Mouse (Mus musculus): ENCODE results near the gene Ppp3ca.

The Ppp3ca gene

GRCm38 (mm10) chr3:136813886-136814285, 144.0 kb downstream of the Ppp3ca start:
- DNase-seq (ENCODE audit: low spot score in 2 of 2): no peak

GRCm38 (mm10) chr3:136814916-136815315, 145.0 kb downstream of the Ppp3ca start:
- DNase-seq (ENCODE audit: low spot score in 2 of 2): no peak

- no peak for DNase-seq (ENCODE audit: low spot score in 2 of 2)
Observed at GRCm38 (mm10) chr3:136816319-136816718, 146.4 kb downstream of the Ppp3ca start.

DNA sequence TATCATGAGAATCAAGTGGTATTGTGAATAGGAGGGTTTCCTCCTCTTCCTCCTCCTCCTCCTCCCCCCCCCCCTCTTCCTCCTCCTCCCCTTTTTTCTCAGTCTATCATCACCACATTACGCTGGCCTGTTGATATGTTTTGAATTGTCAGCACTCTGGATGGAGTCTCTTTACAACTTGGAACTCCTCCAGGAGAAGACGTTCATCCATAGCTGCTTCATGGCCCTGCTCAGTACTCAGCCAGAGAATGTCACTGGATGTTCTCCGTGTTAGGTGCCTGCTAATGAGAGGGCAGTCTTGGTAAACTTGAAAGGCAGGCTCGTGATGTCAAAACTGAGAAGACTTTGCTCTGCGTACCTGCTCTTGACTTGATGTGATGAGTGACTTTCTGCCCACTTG, 149.1 kb downstream of the Ppp3ca start:
- no peak for DNase-seq (ENCODE audit: low spot score in 2 of 2)

DNA sequence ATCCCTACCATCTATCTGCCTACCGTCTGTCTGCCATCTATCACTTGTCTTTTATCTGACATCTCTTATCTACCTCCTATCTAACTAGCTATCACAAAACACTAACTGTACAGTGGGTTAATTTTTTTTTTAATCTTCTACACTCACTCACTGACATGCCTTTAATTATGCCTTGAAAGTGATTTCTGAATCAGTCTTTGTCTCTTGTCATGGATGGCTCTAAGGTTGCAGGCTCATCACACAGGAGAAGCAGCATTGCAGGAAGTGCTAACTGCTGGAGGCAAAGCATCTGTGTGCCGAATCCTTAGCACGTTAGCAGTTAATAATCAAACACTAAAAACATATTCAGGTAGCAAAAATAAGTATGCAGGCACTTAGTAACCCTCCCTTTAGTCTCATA, 151.1 kb downstream of the Ppp3ca start:
- no peak for DNase-seq (ENCODE audit: low spot score in 2 of 2)

DNA sequence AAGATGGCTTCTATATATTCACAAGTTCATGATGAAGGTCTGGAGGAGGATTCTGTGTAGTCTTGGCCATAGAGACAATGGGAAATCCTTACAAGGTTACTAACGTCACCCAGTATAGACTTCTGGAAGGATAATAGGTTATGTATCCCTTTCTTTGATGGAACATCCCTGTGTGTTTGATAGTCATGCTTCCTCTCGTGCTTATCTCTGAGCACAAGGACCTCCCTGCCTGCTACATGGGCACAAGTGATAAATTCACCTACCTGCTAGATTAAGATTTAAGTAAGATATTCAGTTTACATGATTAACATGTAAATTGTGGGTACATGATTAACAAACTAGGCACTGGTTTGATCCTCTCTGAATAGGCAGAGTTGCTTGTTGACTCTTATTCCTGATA, 152.1 kb downstream of the Ppp3ca start:
- DNase-seq (ENCODE audit: low spot score in 2 of 2): no peak

DNA sequence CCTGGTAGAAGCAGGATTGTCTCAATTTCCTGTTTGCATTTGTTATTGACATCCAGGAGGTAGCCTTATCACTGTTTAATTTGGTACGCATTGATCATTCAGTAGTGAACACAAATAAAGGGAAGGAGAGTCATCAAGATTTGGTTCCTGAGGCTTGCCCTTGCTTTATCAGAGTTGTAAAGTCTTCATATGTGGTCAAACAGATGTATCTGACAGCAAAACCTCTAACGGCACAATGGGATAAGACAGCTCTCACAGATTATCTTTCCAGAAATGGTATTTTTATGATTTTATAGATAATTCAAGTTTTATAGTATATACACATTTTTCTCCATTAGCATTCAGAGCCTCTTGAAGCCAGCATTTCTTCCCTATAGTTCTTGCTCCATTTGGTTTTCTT, 152.5 kb downstream of the Ppp3ca start:
- no peak for DNase-seq (ENCODE audit: low spot score in 2 of 2)

GRCm38 (mm10) chr3:136828451-136828850, 158.5 kb downstream of the Ppp3ca start:
- no peak for DNase-seq (ENCODE audit: low spot score in 2 of 2)

- no peak for DNase-seq (ENCODE audit: low spot score in 2 of 2)
Observed at GRCm38 (mm10) chr3:136829109-136829508, 159.2 kb downstream of the Ppp3ca start.

GRCm38 (mm10) chr3:136830687-136831220, 160.8 kb downstream of the Ppp3ca start:
- DNase-seq (ENCODE audit: low spot score in 2 of 2): no peak

DNA sequence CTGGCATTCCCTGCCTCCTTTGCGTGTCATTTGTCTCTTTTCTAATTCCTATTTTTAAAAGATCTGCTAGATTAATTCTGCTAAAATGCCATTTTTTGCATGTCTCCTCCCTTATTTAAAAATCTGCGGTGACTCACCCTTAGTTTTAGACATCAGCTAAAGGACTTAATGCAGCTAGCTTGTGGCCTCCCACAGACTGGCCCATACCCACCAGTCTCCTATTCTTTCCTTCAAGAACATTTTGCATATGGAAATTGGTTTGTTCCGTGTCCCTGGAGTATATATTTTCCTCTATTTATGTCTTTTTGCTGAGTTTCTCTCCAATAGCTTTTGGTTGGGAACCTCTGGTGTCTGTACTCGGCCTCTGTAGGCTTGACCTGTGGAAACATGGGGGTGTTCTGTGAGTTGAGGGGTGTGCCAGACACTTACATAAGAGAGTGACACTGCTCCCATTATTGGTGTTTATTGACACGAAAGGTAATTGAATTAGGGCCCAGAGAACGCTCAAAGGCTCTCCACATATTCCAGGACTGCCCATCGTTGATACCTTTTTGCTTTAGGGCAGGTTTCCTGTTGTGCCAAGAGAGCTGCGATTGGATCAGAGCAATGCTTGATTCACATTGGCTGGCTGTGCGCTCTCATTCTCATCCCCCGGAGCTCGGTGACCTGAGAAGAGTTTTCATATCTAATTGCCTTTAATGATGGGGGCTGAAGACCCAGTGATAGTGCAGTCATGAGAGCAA, 163.2 kb downstream of the Ppp3ca start:
- no peak for DNase-seq (ENCODE audit: low spot score in 2 of 2)

GRCm38 (mm10) chr3:136833893-136834292, 164.0 kb downstream of the Ppp3ca start:
- DNase-seq (ENCODE audit: low spot score in 2 of 2): no peak

- DNase-seq (ENCODE audit: low spot score in 2 of 2): no peak
Observed at GRCm38 (mm10) chr3:136835851-136836250, 165.9 kb downstream of the Ppp3ca start.

DNA sequence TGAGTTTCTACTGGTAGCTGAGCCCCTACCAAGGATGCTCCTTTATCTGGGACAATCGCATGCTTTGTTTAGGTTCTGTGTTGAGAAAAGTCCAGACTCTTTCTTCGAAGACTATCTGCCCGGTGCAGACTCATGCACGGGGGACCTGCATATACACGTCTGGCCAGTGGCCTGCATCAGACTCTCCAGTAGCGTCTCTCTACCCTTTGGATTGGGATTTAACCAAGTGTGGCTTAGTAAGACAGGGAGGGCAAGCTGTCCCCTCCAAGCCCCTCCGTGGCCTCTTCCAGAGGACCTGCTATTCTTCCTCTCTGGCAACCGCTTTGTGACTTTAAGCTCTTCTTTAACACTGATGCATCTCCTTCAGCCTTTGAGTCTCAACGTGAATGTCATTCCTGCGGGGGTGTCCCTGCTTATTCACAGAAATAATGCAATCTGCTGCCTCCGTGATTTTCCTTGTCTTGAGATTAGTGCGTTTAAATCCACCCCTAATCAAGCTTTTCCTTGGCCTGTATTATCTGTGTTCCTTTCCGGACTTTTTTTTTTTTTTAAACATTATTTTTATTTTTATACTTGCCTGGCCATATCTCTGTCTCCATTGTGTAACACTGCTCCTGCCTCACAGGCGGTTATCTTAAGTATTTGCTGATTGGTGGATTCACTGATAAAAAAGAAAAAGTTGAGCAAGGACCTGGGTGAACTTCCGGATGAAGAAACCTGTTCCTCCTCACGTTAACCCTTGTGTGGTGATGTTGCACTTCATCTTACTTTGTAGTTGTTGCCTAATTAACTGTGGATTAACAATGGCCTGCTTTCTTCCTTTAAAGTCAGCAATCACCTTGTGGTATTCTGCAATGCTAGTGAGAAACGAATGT, 166.6 kb downstream of the Ppp3ca start:
- DNase-seq (ENCODE audit: low spot score in 2 of 2): no peak

- DNase-seq (ENCODE audit: low spot score in 2 of 2): no peak
Observed at GRCm38 (mm10) chr3:136837589-136837988, 167.7 kb downstream of the Ppp3ca start.

DNA sequence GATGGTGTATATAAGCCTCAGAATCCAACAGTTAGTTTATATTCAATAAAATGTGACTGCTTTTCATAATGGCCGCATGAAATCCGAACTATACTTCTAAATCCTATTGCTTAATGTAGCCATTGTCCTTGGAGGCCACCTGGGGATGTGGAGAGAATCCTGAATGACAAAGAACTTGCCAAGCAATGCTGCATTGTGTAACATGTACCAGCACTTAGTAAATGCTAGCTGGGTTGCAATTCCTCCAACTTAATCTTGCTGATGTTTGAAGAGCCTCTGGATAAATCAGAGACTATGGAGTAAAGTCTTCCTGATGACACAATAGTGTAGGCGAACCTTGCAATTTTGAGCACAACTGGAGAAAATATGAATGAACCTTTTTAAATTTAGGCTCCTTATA, 171.4 kb downstream of the Ppp3ca start:
- no peak for DNase-seq (ENCODE audit: low spot score in 2 of 2)

DNA sequence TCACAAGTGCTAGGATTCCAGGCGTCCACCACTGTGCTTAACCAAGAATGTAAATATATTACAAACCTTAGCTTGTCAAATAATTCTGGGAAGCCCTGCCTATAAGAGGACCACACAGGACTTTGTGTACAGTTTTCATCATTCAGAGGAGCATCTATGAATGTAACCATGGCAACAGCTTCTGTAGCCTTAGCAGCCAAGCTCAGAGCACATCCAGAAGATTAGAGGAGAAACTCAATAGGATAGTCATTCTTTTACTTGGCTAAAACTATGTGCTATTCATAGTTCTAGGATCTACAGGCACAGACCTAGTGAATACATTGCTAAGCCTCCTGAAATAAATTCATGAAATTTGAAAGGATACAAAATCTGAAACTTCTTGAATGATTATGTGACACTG, 172.5 kb downstream of the Ppp3ca start:
- DNase-seq (ENCODE audit: low spot score in 2 of 2): no peak

DNA sequence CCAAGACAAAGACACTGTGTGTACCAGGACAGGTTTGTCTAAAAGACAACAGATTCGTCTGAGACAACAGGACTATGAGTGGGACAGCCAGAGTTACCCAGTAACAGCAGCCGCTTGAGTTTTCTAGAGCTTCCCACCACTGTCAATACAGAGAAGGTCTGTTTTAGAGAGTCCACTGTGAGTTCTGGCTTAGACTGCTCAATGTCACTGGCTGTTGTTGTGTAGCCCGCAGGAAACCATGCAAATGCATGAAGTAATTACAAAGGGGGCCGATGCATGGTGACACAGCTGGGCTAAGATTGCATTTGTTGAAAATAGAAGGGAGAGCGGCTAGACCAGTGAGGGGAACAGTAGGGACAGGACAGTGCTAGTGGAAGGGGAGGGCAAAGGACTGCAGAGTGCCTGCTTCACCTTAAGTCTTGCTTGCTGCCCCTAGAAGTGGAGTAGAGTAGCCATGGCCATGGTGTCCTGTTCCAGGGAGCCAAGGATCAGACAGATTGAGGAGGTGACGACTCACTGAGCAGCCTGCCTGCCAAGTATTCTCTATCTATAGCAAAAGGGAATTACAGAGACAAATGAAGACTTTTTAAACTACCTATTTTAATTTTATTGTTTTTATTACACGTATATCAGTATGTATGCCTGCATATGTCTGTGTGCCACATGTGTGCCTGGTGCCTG, 174.0 kb downstream of the Ppp3ca start:
- no peak for DNase-seq (ENCODE audit: low spot score in 2 of 2)

DNA sequence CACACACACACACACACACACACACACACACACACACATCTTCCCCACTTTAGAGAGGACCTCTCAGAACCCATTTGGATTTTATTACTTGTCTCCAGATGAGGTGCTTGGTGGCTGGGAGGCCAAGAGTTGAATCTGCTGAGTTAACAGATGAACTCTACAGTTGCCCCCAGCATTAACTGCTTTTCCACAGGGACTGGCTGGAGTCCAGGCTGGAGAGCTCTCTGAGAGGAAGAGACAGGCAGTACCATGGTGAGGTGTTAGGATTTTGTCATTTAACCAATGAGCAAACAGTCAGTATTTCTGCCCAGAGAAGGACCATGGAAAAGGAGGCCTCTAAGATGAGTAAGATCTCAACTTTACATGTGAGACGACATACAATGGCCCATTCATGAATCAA, 179.1 kb downstream of the Ppp3ca start:
- DNase-seq (ENCODE audit: low spot score in 2 of 2): no peak

DNA sequence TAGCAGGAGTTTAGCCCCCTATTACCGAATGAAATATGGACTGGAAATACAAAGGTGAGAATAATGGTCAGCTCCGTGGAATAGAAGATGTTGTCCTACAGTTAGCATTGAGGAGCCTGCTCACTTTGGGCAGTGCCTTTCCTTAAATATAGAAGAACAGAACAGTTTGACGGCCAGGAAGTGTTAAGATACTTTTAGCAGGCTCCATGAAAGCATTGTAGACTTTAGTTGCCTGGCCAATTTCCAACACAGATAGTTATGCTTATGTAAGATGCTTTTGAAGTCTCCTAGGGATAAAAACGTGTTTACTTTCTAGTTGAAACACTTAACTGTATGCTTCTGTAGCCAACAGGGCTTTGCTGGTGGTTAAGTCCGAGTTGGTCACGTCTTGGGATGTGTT, 183.0 kb downstream of the Ppp3ca start:
- no peak for DNase-seq (ENCODE audit: low spot score in 2 of 2)

DNA sequence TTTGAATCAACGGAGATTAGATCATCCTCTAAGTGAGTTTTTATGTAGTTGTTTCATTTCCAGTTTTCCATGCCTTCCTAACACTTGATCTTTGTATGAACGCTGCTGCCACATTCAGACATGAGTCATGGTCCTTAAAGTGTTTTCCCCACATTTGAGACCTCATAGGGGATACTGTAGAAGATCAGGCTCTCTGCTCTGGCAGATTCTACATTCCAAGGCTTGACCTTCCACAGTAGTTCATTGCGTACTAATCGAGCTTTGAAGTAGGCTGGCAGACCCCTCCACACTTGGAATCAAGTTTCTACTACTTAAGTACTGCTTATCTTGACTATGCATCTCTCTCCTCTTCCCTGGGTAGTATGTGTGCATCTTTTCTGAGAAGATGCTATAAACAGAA, 183.7 kb downstream of the Ppp3ca start:
- DNase-seq (ENCODE audit: low spot score in 2 of 2): no peak

DNA sequence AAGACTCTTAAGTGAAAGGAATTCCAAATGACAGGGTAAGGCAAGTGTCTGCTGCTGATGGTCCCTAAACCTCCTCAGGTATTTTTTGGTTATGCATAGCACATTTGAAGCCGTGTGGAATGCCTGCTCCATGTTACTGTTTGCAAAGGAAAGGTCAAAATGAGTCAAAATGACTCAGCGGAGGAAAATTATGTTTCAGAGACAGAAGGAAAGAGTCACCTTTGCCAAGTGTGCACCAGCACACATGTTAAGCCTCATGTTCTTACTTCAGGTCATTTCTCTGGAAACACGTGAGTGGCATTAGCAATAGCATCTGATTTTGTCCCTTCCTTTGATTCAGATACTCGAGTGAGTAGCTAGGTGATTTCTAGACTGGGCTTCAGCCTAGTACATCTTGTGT, 186.1 kb downstream of the Ppp3ca start:
- DNase-seq (ENCODE audit: low spot score in 2 of 2): no peak

Measured in urinary bladder, postnatal 4 days (tissue).